Mouse (Mus musculus) forebrain, embryonic 12.5 days (tissue): Measurements from ENCODE around the gene Ufm1. TPM values are rescaled to one million over a fixed set of nuclear protein-coding genes. Genes with fewer than 3 reads are reported as not detected.

Source experiments
- ATAC-seq: fragments of 200-750 bp; cut with Nextera tagmentation; 2 replicates; pipeline ENCODE4 v1.8.0; 2017; ENCODE audit warnings: moderate TSS enrichment; ENCODE audit not compliant: low FRiP score
- H3K27ac ChIP-seq: fragments of 300-500 bp; sonication (generic); 2 replicates; pipeline ENCODE4 v1.5.1; 2016; ENCODE audit warnings: mild to moderate bottlenecking
- H3K27me3 ChIP-seq: fragments of 300-500 bp; sonication (generic); 2 replicates; pipeline ENCODE4 v1.6.1; 2016; ENCODE audit warnings: mild to moderate bottlenecking
- H3K36me3 ChIP-seq: fragments of 300-500 bp; sonication (generic); replicated peaks from 2 replicates; pipeline ENCODE4 v1.6.1; 2016; ENCODE audit warnings: mild to moderate bottlenecking
- H3K4me1 ChIP-seq: fragments of 300-500 bp; sonication (generic); 2 replicates; pipeline ENCODE4 v1.6.1; 2016
- H3K4me2 ChIP-seq: fragments of 300-500 bp; sonication (generic); 2 replicates; pipeline ENCODE4 v1.6.1; 2016; ENCODE audit warnings: mild to moderate bottlenecking, moderate library complexity
- H3K4me3 ChIP-seq: fragments of 300-500 bp; sonication (generic); replicated peaks from 2 replicates; pipeline ENCODE4 v1.5.1; 2016; ENCODE audit warnings: mild to moderate bottlenecking
- H3K9ac ChIP-seq: fragments of 300-500 bp; sonication (generic); 2 replicates; pipeline ENCODE4 v1.6.1; 2016; ENCODE audit warnings: mild to moderate bottlenecking
- H3K9me3 ChIP-seq: fragments of 300-500 bp; sonication (generic); 2 replicates; pipeline ENCODE4 v1.6.1; 2016
- WGBS: fragments of 180-500 bp; shearing (Covaris S2); methylation state at CpG from one replicate; pipeline ENCODE4 v1.1.7; 2016; 5-methylcytosine and 5-hydroxymethylcytosine counted together
- polyA plus RNA-seq: library from polyadenylated mRNA; unstranded; fragments of >200 nt; fragmentation: Nextera tagmentation; extraction: Ambion mirVana; gene quantifications from 2 replicates; pipeline ENCODE4 v1.2.1, GENCODE M21; 2016

The Ufm1 gene
- 94.4 and 108 TPM in 2 replicates for polyA plus RNA-seq

DNA sequence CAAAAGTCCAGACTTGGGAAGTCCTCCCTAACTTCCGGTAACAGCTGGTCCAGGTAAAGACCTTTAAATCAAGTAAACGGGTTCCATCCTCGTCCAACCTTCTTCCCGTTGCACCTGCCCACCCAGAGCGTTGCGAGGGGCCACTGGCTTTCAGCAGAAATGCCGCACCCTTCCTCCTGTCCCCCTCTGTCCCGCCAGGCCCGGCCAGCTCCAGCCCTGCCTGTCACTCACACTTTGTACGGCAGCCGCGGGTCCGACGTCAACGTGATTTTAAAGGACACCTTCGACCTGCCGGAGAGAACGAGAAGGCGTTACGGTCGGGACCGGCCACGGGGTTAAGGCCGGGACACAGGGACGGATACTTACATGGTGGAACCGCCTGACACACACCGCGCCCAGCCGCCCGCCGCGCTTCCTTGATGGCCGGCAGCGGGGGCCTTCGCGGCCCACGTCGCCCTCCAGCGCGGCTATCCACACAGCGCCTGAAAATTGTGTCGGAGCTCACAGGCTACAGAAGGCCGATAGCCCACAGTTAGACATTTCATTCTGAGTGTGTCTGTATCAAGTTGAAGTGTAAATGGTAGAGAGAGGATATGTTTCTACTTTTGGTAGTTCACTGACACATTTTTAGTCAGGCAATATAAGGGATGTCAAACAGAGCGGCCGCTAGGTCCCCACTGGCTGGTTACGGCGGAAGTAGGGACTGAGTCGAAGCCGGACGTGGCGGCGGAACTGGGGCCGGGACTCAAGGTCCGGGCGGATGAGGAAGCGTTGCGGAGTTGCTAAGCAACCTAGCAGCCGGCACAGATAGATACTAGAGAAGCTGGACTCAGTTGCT is at the start of gene Ufm1:
Gene Ufm1, minus strand, starts transcription at position 448 of the 838 bp plus-strand sequence.
- peak within 1 kb of the TSS; percentile 73 for H3K9ac ChIP-seq
- H3K27ac ChIP-seq: 0 out of 2 replicates have a peak within 1 kb of the TSS, but pooled peaks have one; percentile 13
- peak within 1 kb of the TSS; percentile 90 for H3K4me2 ChIP-seq
- no peaks in the 10 kb centered on the region for H3K9me3 ChIP-seq
- WGBS: under 1% methylated on average over 58 of the region's 58 CpGs
- H3K4me3 ChIP-seq: peak within 1 kb of the TSS; percentile 79
- peak; percentile 99 for ATAC-seq
- peaks cover 6% of the 10 kb centered on the region for H3K4me1 ChIP-seq
- H3K27me3 ChIP-seq: no peaks in the 10 kb centered on the region
- peaks cover 29% of the 10 kb centered on the region for H3K36me3 ChIP-seq

GRCm38 (mm10) chr3:53890619-53891540 is 27.2 kb upstream of the Ufm1 start:
- H3K27ac ChIP-seq: no peak overlapping the region
- ATAC-seq: no peak
- WGBS: 86% methylated on average over 12 of the region's 12 CpGs
- no peak overlapping the region for H3K4me2 ChIP-seq
- no peaks in the 10 kb centered on the region for H3K36me3 ChIP-seq
- H3K9me3 ChIP-seq: no peaks in the 10 kb centered on the region
- no peak overlapping the region for H3K4me3 ChIP-seq
- no peak overlapping the region for H3K9ac ChIP-seq
- H3K4me1 ChIP-seq: no peaks in the 10 kb centered on the region
- H3K27me3 ChIP-seq: no peaks in the 10 kb centered on the region

- Histone ChIP-seq H3K4me1 (peaks cover 6% of the 10 kb centered on the region), H3K27ac (no peak overlapping the region), H3K27me3 (0 out of 2 replicates have a peak, but pooled peaks cover 3% of the 10 kb centered on the region), H3K9me3 (no peaks in the 10 kb centered on the region), H3K36me3 (no peaks in the 10 kb centered on the region), H3K4me3 (no peak overlapping the region), H3K4me2 (no peak overlapping the region), H3K9ac (no peak overlapping the region)
- WGBS: 88% methylated on average over 1 of the region's 1 CpGs
- ATAC-seq: no peak
Observed at GRCm38 (mm10) chr3:53871596-53871995, 8.0 kb upstream of the Ufm1 start.

DNA sequence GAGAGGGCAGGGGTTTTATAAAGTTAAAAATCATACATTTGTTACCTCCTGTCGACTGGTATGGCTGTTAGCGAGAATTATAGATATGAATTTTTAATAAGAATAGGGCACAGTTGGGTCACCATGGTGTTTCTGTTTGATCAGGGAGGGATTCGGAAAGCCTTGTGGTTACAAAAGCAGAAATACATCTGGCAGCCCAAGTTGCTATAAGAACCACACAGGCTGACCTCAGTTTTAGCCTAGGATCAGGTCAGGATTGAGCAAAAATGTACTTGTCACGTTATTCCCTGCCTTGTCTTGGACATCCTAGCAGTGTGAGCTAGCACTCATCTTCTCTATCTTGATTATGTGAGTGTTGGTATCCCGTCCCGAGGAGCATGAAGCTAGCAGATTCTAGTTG is 6.9 kb upstream of the Ufm1 start:
- no peak overlapping the region for H3K4me3 ChIP-seq
- H3K4me1 ChIP-seq: peaks cover 6% of the 10 kb centered on the region
- no peak overlapping the region for H3K4me2 ChIP-seq
- ATAC-seq: no peak
- no peaks in the 10 kb centered on the region for H3K9me3 ChIP-seq
- H3K27ac ChIP-seq: no peak overlapping the region
- H3K27me3 ChIP-seq: 0 out of 2 replicates have a peak, but pooled peaks cover 3% of the 10 kb centered on the region
- H3K36me3 ChIP-seq: no peaks in the 10 kb centered on the region
- WGBS: 84% methylated on average over 6 of the region's 6 CpGs
- no peak overlapping the region for H3K9ac ChIP-seq

GRCm38 (mm10) chr3:53869263-53869662 is 5.6 kb upstream of the Ufm1 start:
- 0% methylated on average over 1 of the region's 1 CpGs for WGBS
- peak; percentile 71; the same call in 1 of the 2 replicates for ATAC-seq
- no peak overlapping the region for H3K4me3 ChIP-seq
- no peak overlapping the region for H3K9ac ChIP-seq
- no peaks in the 10 kb centered on the region for H3K36me3 ChIP-seq
- H3K9me3 ChIP-seq: no peaks in the 10 kb centered on the region
- H3K4me2 ChIP-seq: no peak overlapping the region
- H3K27me3 ChIP-seq: 0 out of 2 replicates have a peak, but pooled peaks cover 3% of the 10 kb centered on the region
- peaks cover 6% of the 10 kb centered on the region for H3K4me1 ChIP-seq
- no peak overlapping the region for H3K27ac ChIP-seq

GRCm38 (mm10) chr3:53868212-53868611 is 4.6 kb upstream of the Ufm1 start:
- ATAC-seq: no peak
- Histone ChIP-seq H3K36me3 (no peaks in the 10 kb centered on the region), H3K4me3 (no peak overlapping the region), H3K27me3 (0 out of 2 replicates have a peak, but pooled peaks cover 3% of the 10 kb centered on the region), H3K9ac (no peak overlapping the region), H3K27ac (no peak overlapping the region), H3K4me2 (no peak overlapping the region), H3K9me3 (no peaks in the 10 kb centered on the region), H3K4me1 (peaks cover 6% of the 10 kb centered on the region)
- WGBS: 86% methylated on average over 4 of the region's 4 CpGs

DNA sequence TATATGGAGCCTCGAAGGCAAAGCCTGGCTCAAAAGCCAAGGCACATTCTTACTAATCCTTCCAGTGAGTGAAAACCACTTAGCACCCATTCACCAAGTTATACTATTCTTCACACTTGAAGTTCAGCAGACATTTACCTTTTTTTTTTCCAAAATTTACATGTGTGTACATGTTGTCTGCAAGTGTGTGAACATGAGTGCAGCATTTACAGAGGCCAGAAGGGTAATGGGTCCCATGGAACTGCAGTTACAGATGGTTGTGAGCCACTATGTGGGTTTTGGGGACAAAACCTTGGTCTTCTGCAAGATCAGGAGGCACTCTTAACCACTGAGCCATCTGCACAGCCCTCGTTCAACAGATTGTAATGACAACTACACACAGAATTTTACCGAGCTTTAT is 8.8 kb downstream of the Ufm1 start:
- WGBS: 95% methylated on average over 3 of the region's 3 CpGs
- Histone ChIP-seq H3K27me3 (no peaks in the 10 kb centered on the region), H3K4me1 (no peaks in the 10 kb centered on the region), H3K27ac (no peak overlapping the region), H3K9me3 (no peaks in the 10 kb centered on the region), H3K36me3 (peaks cover 28% of the 10 kb centered on the region), H3K9ac (no peak overlapping the region), H3K4me3 (no peak overlapping the region), H3K4me2 (no peak overlapping the region)
- ATAC-seq: no peak

DNA sequence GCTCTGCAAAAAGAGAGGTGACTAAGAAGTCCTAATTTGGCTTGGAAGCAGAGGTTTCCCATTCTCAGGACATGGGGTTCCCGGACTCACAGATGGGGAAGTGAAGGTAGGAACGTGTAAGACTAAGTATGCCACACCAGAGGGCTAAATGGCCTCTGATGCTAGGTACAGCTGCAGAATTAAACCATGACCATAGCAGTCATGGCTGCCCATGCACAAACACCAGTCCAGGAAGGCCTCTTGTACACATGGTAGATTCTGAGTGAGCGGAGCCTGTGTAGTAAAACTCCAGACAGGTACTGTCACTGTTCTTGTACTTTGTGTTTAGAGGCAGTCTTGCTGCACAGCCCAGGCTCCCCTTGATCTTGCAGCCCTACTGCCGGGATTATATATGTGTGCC is 9.4 kb downstream of the Ufm1 start:
- H3K4me3 ChIP-seq: no peak overlapping the region
- H3K9me3 ChIP-seq: no peaks in the 10 kb centered on the region
- H3K4me1 ChIP-seq: no peaks in the 10 kb centered on the region
- H3K9ac ChIP-seq: no peak overlapping the region
- H3K27me3 ChIP-seq: no peaks in the 10 kb centered on the region
- no peak overlapping the region for H3K27ac ChIP-seq
- 87% methylated on average over 4 of the region's 4 CpGs for WGBS
- ATAC-seq: no peak
- peaks cover 22% of the 10 kb centered on the region for H3K36me3 ChIP-seq
- H3K4me2 ChIP-seq: no peak overlapping the region

DNA sequence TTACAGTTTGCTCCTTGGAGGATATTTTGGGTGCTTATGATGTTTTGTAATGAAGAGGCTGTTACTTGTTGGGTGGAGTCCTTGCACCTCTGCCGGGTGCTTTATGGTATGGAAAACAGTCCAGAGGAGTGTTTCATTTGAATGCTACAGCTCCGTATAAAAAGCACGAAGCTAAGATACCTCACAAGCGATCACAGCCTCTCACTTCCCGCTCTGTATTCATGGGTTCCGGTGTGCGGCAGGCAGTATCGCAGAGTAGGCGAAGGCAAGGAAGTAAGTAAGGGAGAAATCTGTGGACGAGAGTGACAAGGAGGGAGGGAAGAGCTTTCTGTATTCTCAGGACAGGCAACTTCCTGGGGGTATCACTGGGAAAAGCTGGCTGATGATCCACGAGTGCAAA is 15.4 kb downstream of the Ufm1 start:
- no peaks in the 10 kb centered on the region for H3K36me3 ChIP-seq
- H3K4me3 ChIP-seq: no peak overlapping the region
- H3K27ac ChIP-seq: no peak overlapping the region
- no peaks in the 10 kb centered on the region for H3K4me1 ChIP-seq
- no peaks in the 10 kb centered on the region for H3K27me3 ChIP-seq
- H3K9me3 ChIP-seq: no peaks in the 10 kb centered on the region
- ATAC-seq: no peak
- 82% methylated on average over 11 of the region's 11 CpGs for WGBS
- H3K9ac ChIP-seq: no peak overlapping the region
- H3K4me2 ChIP-seq: no peak overlapping the region

DNA sequence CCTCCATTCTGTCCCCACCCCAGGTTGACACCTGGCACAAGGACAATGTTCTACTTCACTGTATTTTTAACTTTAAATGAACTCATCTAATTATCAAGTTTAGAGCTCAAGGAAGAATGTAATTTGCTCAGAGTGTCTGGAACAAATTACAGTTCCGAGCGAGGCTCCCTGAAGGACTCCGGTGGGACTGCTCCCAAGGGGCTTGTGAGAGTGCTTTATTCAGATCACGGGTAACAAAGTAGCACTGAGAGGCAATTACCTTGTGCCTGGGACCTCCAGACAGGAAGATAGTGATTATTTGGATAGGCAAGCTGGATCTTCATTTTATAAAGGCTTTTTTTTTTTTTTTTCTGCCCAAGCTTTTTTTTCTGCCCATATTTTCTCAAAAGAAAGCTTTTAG is 15.9 kb downstream of the Ufm1 start:
- ATAC-seq: no peak
- Histone ChIP-seq H3K4me3 (no peak overlapping the region), H3K27me3 (no peaks in the 10 kb centered on the region), H3K4me1 (no peaks in the 10 kb centered on the region), H3K36me3 (no peaks in the 10 kb centered on the region), H3K9me3 (no peaks in the 10 kb centered on the region), H3K4me2 (no peak overlapping the region), H3K27ac (no peak overlapping the region), H3K9ac (no peak overlapping the region)
- 76% methylated on average over 4 of the region's 4 CpGs for WGBS

DNA sequence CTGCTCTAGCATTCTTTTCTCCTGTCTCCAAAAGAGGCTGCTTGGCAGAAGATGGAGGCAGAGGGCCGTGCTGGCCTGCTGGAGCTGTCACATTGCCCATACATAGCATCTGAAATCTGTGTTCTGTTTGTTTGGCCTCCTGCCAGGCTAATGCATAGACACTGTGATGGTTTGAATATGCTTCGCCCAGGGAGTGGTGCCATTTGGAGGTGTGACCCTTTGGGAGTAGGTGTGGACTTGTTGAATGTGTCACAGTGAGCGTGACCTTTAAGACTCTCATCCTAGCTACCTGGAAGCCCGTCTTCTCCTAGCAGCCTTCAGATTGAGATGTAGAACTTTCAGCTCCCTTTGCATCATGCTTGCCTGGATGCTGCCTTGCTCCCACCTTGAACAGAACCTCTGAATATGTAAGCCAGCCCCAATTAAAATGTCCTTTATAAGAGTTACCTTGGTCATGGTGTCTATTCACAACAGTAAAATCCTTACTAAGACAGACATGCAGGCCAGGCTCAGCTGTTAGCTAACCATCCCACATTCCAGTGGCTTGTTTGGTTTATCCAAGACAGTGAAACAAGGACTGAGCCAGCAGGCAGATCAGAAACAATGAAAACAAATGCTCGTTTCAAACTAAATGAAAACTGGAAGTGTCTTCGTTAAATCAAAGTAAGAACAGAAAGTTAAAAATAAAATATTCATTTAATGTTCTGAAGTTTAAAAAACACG is 17.3 kb downstream of the Ufm1 start:
- Histone ChIP-seq H3K9ac (no peak overlapping the region), H3K4me1 (no peaks in the 10 kb centered on the region), H3K27me3 (no peaks in the 10 kb centered on the region), H3K9me3 (no peaks in the 10 kb centered on the region), H3K4me3 (no peak overlapping the region), H3K36me3 (no peaks in the 10 kb centered on the region), H3K27ac (no peak overlapping the region), H3K4me2 (no peak overlapping the region)
- ATAC-seq: no peak
- 82% methylated on average over 7 of the region's 7 CpGs for WGBS

- Histone ChIP-seq H3K36me3 (no peaks in the 10 kb centered on the region), H3K9me3 (no peaks in the 10 kb centered on the region), H3K4me3 (no peak within 1 kb of the TSS), H3K4me1 (no peaks in the 10 kb centered on the region), H3K27ac (no peak within 1 kb of the TSS), H3K9ac (no peak within 1 kb of the TSS), H3K4me2 (no peak within 1 kb of the TSS), H3K27me3 (no peaks in the 10 kb centered on the region)
- 72% methylated on average over 2 of the region's 2 CpGs for WGBS
- ATAC-seq: no peak
Observed at GRCm38 (mm10) chr3:53844786-53845185, 18.8 kb downstream of the Ufm1 start, which contains the start of gene Gm10985. Gene Gm10985 (plus strand): TSS chr3:53845086.
